Mouse (Mus musculus) bone marrow, adult 2 months (tissue): ENCODE measurements at regions not wholly inside any gene's neighbourhood (a gene's known extent, or its start where the extent isn't known, plus 50 kb on each side); places are given as distances from the start of the nearest gene placed in this dataset.

Experiments
- CTCF ChIP-seq: fragments of 200-500 bp; IDR thresholded peaks from 2 replicates; pipeline ENCODE4 v1.5.1; 2011; ENCODE audit warnings: low read length, control low read depth; ENCODE audit not compliant: control insufficient read depth, insufficient read depth
- POLR2A ChIP-seq: fragments of 200-500 bp; IDR thresholded peaks from 2 replicates; pipeline ENCODE4 v1.6.1; 2011; ENCODE audit warnings: low read depth, mild to moderate bottlenecking, control low read depth, low read length, borderline replicate concordance; ENCODE audit not compliant: control insufficient read depth

DNA sequence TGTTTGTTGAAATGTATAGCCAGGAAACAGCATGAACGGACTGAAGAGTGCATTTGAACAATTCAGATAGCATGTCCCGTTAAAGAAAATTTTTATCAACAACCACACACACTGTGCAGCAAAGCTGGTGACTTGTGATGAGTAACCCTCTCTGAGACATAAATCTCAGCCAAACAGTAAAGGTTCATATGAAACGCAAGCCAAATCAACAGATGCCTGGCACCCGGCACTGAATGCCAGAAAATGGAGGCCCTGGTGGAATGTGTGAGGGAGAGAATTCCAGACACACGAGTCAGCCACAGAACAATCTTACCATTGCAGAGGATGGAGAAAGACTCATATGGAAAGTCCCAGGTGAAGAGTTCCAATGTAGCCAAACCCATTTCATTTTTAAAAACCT lies 341.1 kb upstream of the Actbl2 start:
- TF ChIP-seq CTCF (no peak), POLR2A (no peak)
